Mouse (Mus musculus): ENCODE results near the gene Rasal2. TPM values are rescaled to one million over a fixed set of nuclear protein-coding genes. Genes with fewer than 3 reads are reported as not detected.

The Rasal2 gene
- polyA plus RNA-seq, 1 experiment, result 27.2 TPM

Other genes starting within 250 kb of the Rasal2 start
- 14.8 and 16.0 TPM in 2 replicates for gene Cryzl2, start 46.0 kb upstream of the Rasal2 start, polyA plus RNA-seq (2012; rRNA removed)
- 1.0 and 1.3 TPM in 2 replicates for gene Sec16b, start 94.1 kb upstream of the Rasal2 start, polyA plus RNA-seq (2012; rRNA removed)

Data from frontal cortex, adult 2 months (tissue).